Mouse (Mus musculus): ENCODE data around the gene Heatr9.

DNA sequence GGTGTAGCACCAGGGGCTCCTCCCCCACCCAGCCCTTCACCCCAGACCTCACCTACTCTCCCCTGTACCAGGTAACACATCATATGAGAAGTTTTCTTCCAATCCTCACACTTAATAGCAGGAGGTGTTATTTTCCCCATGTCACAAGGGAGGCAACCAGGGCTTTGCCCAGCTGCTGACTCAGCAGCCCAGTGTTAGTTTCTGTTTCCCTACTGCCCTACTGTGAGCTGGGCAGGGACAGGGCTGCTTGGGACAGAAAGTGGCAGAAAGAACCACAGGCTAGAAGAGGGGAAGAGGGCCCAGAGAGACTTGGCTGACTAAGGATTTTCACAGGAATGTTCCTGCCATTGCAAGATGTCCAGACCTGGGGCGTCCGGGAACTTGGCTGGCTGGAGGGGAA, 19.0 kb upstream of the Heatr9 start:
- TF ChIP-seq CTCF (IDR thresholded peaks at IDR 0.05; ENCODE audit: borderline replicate concordance, insufficient read depth, low read depth, low read length) (no peak), POLR2A (IDR thresholded peaks at IDR 0.05; ENCODE audit: borderline replicate concordance, insufficient read depth, low read length) (no peak)

All from cerebellum, adult 2 months (tissue).